Mouse (Mus musculus) cerebellum, postnatal 25 days (tissue): ENCODE measurements at regions not wholly inside any gene's neighbourhood (a gene's known extent, or its start where the extent isn't known, plus 50 kb on each side); places are given as distances from the start of the nearest gene placed in this dataset.

Experiments used
- DNase-seq, 2 experiments: peaks; one replicate each; pipeline ENCODE4 v3.0.0; 2021; ENCODE audit warnings: mixed read lengths in 2 of 2

DNA sequence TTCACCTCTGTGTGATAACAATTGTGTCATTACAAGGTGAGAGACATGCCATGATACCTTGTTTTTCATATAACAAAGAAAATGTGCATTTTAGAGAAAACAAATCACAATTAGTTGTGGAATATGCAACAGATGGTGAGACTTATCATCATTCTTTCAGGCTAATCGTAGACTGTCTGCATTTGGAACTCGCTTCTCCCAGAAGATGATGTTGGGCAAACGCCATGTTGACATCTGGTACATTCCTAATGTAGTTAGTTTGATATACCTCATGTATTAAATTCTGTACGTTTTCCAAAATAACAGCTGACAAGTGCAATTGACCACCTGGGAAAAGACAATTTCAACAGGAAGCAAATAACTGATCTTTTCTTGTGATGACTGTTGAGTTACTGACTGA, 482.0 kb upstream of the 4931408C20Rik start:
- peak in 1 of 2 experiments; percentile 44 for DNase-seq
